Mouse (Mus musculus) spleen, adult 2 months (tissue): ENCODE data around the gene 1700001L19Rik.

Experiments used
- CTCF ChIP-seq: fragments of 200-500 bp; IDR thresholded peaks from 2 replicates; pipeline ENCODE4 v1.5.1; 2011; ENCODE audit warnings: mild to moderate bottlenecking, inconsistent platforms; ENCODE audit not compliant: insufficient read depth, insufficient read length, insufficient replicate concordance; ENCODE audit errors: extremely low read depth
- POLR2A ChIP-seq: fragments of 200-500 bp; IDR thresholded peaks from 2 replicates; pipeline ENCODE4 v1.6.1; 2011; ENCODE audit warnings: low read depth, low read length, inconsistent platforms

DNA sequence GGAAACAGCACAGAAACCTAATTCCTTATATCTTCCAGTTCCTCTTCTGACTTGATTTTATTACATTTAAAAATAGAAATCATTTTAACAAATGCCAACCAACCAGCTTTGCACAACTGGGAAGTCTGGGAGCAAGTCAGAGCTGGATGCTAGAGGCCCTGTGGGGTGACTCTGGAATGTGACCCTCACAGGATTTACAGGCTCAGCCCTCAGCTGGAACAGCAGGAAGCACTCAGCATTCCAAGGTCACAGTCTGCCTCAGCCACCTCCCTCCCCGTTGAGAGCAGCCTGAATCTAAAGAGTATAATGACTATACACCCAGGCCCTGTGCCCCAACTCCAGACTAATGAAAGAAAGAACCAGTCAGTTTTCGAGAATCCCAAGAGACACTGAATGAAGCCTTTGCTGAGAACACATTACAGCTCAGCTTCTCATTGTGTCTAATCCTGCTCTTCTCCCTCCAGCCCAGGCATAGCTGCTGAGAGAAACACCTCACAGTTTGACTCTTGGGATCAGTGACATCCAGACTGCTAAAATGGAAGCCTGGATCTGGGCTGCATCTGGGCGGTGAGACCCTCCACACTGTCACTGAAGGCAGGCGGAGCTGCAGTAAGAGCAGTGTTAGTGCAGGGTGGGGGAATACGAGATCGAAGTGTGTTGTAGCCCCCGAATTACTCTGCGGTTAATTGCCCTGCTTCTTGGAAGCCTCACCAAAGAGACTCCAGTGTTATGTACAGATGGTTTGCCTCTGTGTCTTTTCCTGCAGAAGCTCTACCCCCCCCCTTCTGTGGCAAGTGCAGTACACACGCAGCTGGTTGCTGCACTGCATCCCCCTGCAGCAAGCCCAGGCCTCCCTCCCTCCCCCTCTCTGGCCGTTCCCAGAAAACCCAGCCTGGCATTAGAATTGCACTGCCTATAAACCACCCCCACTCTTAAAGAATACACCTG is 24.0 kb upstream of the 1700001L19Rik start:
- TF ChIP-seq CTCF, result no peak
- no peak for TF ChIP-seq POLR2A
